Mouse (Mus musculus): Measurements from ENCODE around the gene Qpct. TPM values are rescaled to one million over a fixed set of nuclear protein-coding genes. Genes with fewer than 3 reads are reported as not detected.

Gene Qpct
- total and polyA plus RNA-seq, 3 experiments: not detected

GRCm38 (mm10) chr17:79024544-79024943 is 27.2 kb upstream of the Qpct start:
- TF ChIP-seq MAZ (IDR thresholded peaks at IDR 0.05; ENCODE audit: low read depth, low read length) (no peak), MAFK (IDR thresholded peaks at IDR 0.05; ENCODE audit: borderline replicate concordance, low read depth, low read length) (no peak), CTCF (IDR thresholded peaks at IDR 0.05 in 2 of 3, conservative IDR thresholded peaks at IDR 0.05 in 1 of 3; ENCODE audit: control insufficient read depth in 1 of 3, insufficient read depth in 1 of 3, low read depth in 2 of 3, low read length in 3 of 3, poor library complexity in 1 of 3, severe bottlenecking in 1 of 3) (no peak), ZMIZ1 (IDR thresholded peaks at IDR 0.05; ENCODE audit: low read depth, low read length) (no peak), GATA1 (IDR thresholded peaks at IDR 0.05; ENCODE audit: low read depth, low read length) (no peak), NRF1 (IDR thresholded peaks at IDR 0.05; ENCODE audit: insufficient read depth, low read depth, low read length, poor library complexity, severe bottlenecking) (no peak), MAX (IDR thresholded peaks at IDR 0.05; ENCODE audit: low read length) (no peak), ETS1 (IDR thresholded peaks at IDR 0.05; ENCODE audit: low read depth, low read length) (no peak), SIN3A (IDR thresholded peaks at IDR 0.05; ENCODE audit: low read length) (no peak), EP300 (IDR thresholded peaks at IDR 0.05; ENCODE audit: low read depth in 1 of 2, low read length in 2 of 2) (no peak), KAT2A (conservative IDR thresholded peaks at IDR 0.05; ENCODE audit: low read depth, low read length) (no peak), CHD2 (IDR thresholded peaks at IDR 0.05; ENCODE audit: low read length) (no peak), SMC3 (IDR thresholded peaks at IDR 0.05; ENCODE audit: low read depth, low read length) (no peak)
- no peak for DNase-seq (ENCODE audit: low read depth, low spot score)
- H3K36me3 ChIP-seq (ENCODE audit: control insufficient read depth in 1 of 2, insufficient read depth in 2 of 2, low read length in 2 of 2): no peaks in the 10 kb centered on the region; a peak in 1 of 4 replicates
- no peak overlapping the region for H3K9ac ChIP-seq (ENCODE audit: control insufficient read depth, low read depth, low read length, poor library complexity, severe bottlenecking)
- H3K4me3 ChIP-seq (ENCODE audit: control insufficient read depth in 1 of 2, insufficient read depth in 1 of 2, low read depth in 2 of 2, low read length in 2 of 2): no peak overlapping the region
- H3K27me3 ChIP-seq (ENCODE audit: control insufficient read depth in 1 of 2, insufficient read depth in 2 of 2, low read length in 2 of 2): peaks cover 0 to 1% of the 10 kb centered on the region in 2 experiments; a peak in 1 of 4 replicates
- H3K27ac ChIP-seq (ENCODE audit: control insufficient read depth, low read depth, low read length): no peak overlapping the region
- H3K79me2 ChIP-seq (ENCODE audit: control insufficient read depth, insufficient read depth, low read length, poor library complexity): no peaks in the 10 kb centered on the region; the same call in 1 of the 2 replicates
- H3K9me3 ChIP-seq (replicated peaks; ENCODE audit: insufficient read depth, low read length): no peaks in the 10 kb centered on the region
- H3K4me1 ChIP-seq (ENCODE audit: control insufficient read depth in 1 of 2, insufficient read depth in 2 of 2, low read length in 2 of 2): no peaks in the 10 kb centered on the region

DNA sequence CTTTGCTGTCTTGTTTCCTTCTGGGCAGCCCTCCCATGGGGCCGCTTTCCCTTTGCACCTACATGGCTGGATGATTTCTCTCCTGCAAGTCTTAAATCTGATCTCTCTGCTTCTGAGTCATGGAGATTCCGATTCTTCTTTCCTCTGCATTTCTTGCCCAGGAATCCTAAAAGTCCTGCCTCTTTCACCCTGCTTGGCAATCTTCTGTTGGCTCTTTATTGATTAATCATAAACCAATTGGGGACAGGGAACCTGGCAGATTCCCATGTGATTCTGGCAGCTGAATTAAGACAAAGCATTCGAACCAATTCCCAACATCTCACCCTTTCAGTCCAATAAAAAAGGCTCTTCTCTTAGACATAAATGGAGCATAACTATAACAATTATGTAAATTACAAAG is 22.5 kb upstream of the Qpct start:
- H3K27ac ChIP-seq (ENCODE audit: control insufficient read depth, low read depth, low read length): no peak overlapping the region

More for the DNA sequence above, 22.5 kb upstream of the Qpct start:
- H3K9me3 ChIP-seq (replicated peaks; ENCODE audit: insufficient read depth, low read length): no peaks in the 10 kb centered on the region
- no peak overlapping the region for H3K9ac ChIP-seq (ENCODE audit: control insufficient read depth, low read depth, low read length, poor library complexity, severe bottlenecking)
- H3K27me3 ChIP-seq (ENCODE audit: control insufficient read depth in 1 of 2, insufficient read depth in 2 of 2, low read length in 2 of 2): 0 out of 4 replicates have a peak, but pooled peaks cover 0 to 1% of the 10 kb centered on the region in 2 experiments
- no peaks in the 10 kb centered on the region; a peak in 1 of 4 replicates for H3K36me3 ChIP-seq (ENCODE audit: control insufficient read depth in 1 of 2, insufficient read depth in 2 of 2, low read length in 2 of 2)
- DNase-seq (ENCODE audit: low read depth, low spot score): no peak
- no peaks in the 10 kb centered on the region for H3K4me1 ChIP-seq (ENCODE audit: control insufficient read depth in 1 of 2, insufficient read depth in 2 of 2, low read length in 2 of 2)
- H3K79me2 ChIP-seq (ENCODE audit: control insufficient read depth, insufficient read depth, low read length, poor library complexity): no peaks in the 10 kb centered on the region
- no peak overlapping the region for H3K4me3 ChIP-seq (ENCODE audit: control insufficient read depth in 1 of 2, insufficient read depth in 1 of 2, low read depth in 2 of 2, low read length in 2 of 2)
- TF ChIP-seq MAFK (IDR thresholded peaks at IDR 0.05; ENCODE audit: borderline replicate concordance, low read depth, low read length): no peak
- no peak for TF ChIP-seq ZNF384 (IDR thresholded peaks at IDR 0.05; ENCODE audit: low read depth, low read length)
- no peak for TF ChIP-seq SMC3 (IDR thresholded peaks at IDR 0.05; ENCODE audit: low read depth, low read length)
- TF ChIP-seq GABPA (IDR thresholded peaks at IDR 0.05; ENCODE audit: low read depth, low read length): no peak
- no peak for TF ChIP-seq TBP (IDR thresholded peaks at IDR 0.05; ENCODE audit: low read depth, low read length)
- TF ChIP-seq MEF2A (IDR thresholded peaks at IDR 0.05; ENCODE audit: extremely low read depth, insufficient replicate concordance, low read depth, low read length, poor library complexity, severe bottlenecking): no peak
- no peak for TF ChIP-seq POLR2AphosphoS5 (IDR thresholded peaks at IDR 0.05; ENCODE audit: borderline replicate concordance, low read depth, low read length)
- TF ChIP-seq ZC3H11A (IDR thresholded peaks at IDR 0.05; ENCODE audit: low read depth, low read length): no peak
- no peak for TF ChIP-seq TCF12 (IDR thresholded peaks at IDR 0.05; ENCODE audit: low read depth, low read length)
- no peak for TF ChIP-seq MXI1 (IDR thresholded peaks at IDR 0.05; ENCODE audit: low read depth, low read length)
- TF ChIP-seq ETS1 (IDR thresholded peaks at IDR 0.05; ENCODE audit: low read depth, low read length): no peak
- TF ChIP-seq MAX (IDR thresholded peaks at IDR 0.05; ENCODE audit: low read length): no peak
- no peak for TF ChIP-seq MYC (IDR thresholded peaks at IDR 0.05; ENCODE audit: low read depth, low read length)
- TF ChIP-seq KAT2A (conservative IDR thresholded peaks at IDR 0.05; ENCODE audit: low read depth, low read length): no peak
- no peak for TF ChIP-seq BHLHE40 (IDR thresholded peaks at IDR 0.05; ENCODE audit: borderline replicate concordance, low read depth, low read length)
